11 mouse cellular contexts compared by ENCODE assay signal in genomic region chr10:121095948-121096347, GRCm38 (mm10).
A peak's percentile ranks its signal among the peaks of the same experiment; 100 is the strongest.
DNase-seq lines count a peak whose midpoint lies in the region; ATAC-seq and TF ChIP-seq lines count a peak whose summit lies in the region.
"Had no signal": no experiment of that assay in that cellular context is flagged by ENCODE, and none has a peak within 500 bp of the region (broad histone marks: within the 10 kb centered on the region; RNA-seq: fewer than 3 reads in every experiment).

No protein-coding gene starts in this region.

- peaks cover 5% of the 10 kb centered on the region for H3K4me1 ChIP-seq in kidney, embryonic 15.5 days
- no peaks in the 10 kb centered on the region for H3K4me1 ChIP-seq in hindbrain, postnatal 0 days (ENCODE audit: insufficient read depth, low read length)
- H3K4me1 ChIP-seq in lung, adult 2 months (ENCODE audit: control insufficient read depth, insufficient read depth, low read length) = no peaks in the 10 kb centered on the region
- H3K4me1 ChIP-seq in neural tube, embryonic 14.5 days (ENCODE audit: control insufficient read depth, insufficient read depth, low read length) = no peaks in the 10 kb centered on the region

- peaks cover 33% of the 10 kb centered on the region for H3K27me3 ChIP-seq in kidney, embryonic 15.5 days
- no peaks in the 10 kb centered on the region for H3K27me3 ChIP-seq in hindbrain, postnatal 0 days (ENCODE audit: insufficient read depth, low read length)
- no peaks in the 10 kb centered on the region for H3K27me3 ChIP-seq in neural tube, embryonic 14.5 days (ENCODE audit: control insufficient read depth, insufficient read depth, low read length)
- H3K27me3 ChIP-seq: limb, embryonic 13.5 days had no signal

- ATAC-seq in kidney, embryonic 15.5 days (replicated peaks; ENCODE audit: low FRiP score) = no peak
- no peak for ATAC-seq in hindbrain, postnatal 0 days
- no peak for ATAC-seq in neural tube, embryonic 14.5 days (ENCODE audit: low read depth)
- ATAC-seq: activated CD4-positive, CD25-positive, alpha-beta regulatory T cell, adult 4 months had no signal

- 0 out of 2 replicates have a peak overlapping the region, but pooled peaks have one; percentile 7 for H3K4me2 ChIP-seq in kidney, embryonic 15.5 days
- H3K4me2 ChIP-seq in hindbrain, postnatal 0 days (ENCODE audit: low read depth, low read length) = peak overlapping the region; percentile 35
- peak overlapping the region; percentile 3; the same call in 1 of the 2 replicates for H3K4me2 ChIP-seq in neural tube, embryonic 14.5 days (ENCODE audit: low read depth, low read length)
- H3K4me2 ChIP-seq: limb, embryonic 13.5 days had no signal

- H3K9ac ChIP-seq in kidney, embryonic 15.5 days = no peak overlapping the region
- H3K9ac ChIP-seq in hindbrain, postnatal 0 days (replicated peaks; ENCODE audit: low read length) = no peak overlapping the region
- H3K9ac ChIP-seq in neural tube, embryonic 14.5 days (replicated peaks; ENCODE audit: low read depth, low read length) = no peak overlapping the region
- H3K9ac ChIP-seq: limb, embryonic 13.5 days had no signal

- DNase-seq in kidney, postnatal 36 days = no peak
- peak; percentile 37 for DNase-seq in hindbrain, postnatal 0 days (ENCODE audit: low spot score)
- DNase-seq in lung, adult 2 months = peak; percentile 6
- no peak for DNase-seq in right cerebral cortex, adult 18-20 months
- no peak for DNase-seq in adrenal gland, adult (ENCODE audit: inconsistent age in 2 of 2, low spot score in 1 of 2)
- DNase-seq: kidney, adult 18-20 months had no signal

- TF ChIP-seq CTCF in hindbrain, postnatal 0 days (IDR thresholded peaks at IDR 0.05; ENCODE audit: low read depth) = peak; percentile 39
- TF ChIP-seq CTCF in lung, adult 2 months (IDR thresholded peaks at IDR 0.05; ENCODE audit: insufficient read depth, low read length) = peak; percentile 32; the same call in 1 of the 2 replicates

- no peaks in the 10 kb centered on the region for H3K9me3 ChIP-seq in kidney, embryonic 15.5 days (replicated peaks)
- no peaks in the 10 kb centered on the region for H3K9me3 ChIP-seq in hindbrain, postnatal 0 days (ENCODE audit: low read length)
- no peaks in the 10 kb centered on the region for H3K9me3 ChIP-seq in neural tube, embryonic 14.5 days (ENCODE audit: control insufficient read depth, low read length)
- H3K9me3 ChIP-seq: limb, embryonic 13.5 days had no signal

- WGBS in kidney, embryonic 15.5 days = 71% methylated on average over 12 of the region's 12 CpGs
- 35% methylated on average over 12 of the region's 12 CpGs for WGBS in hindbrain, postnatal 0 days
- WGBS in lung, adult 2 months = 27% methylated on average over 12 of the region's 12 CpGs
- 37% methylated on average over 12 of the region's 12 CpGs for whole genome bisulfite sequencing in neural tube, embryonic 14.5 days

- H3K4me3 ChIP-seq in kidney, embryonic 15.5 days (replicated peaks) = no peak overlapping the region
- H3K4me3 ChIP-seq in hindbrain, postnatal 0 days (ENCODE audit: low read length) = no peak overlapping the region
- H3K4me3 ChIP-seq in lung, adult 2 months (replicated peaks; ENCODE audit: extremely low read depth, low read depth, low read length) = no peak overlapping the region
- H3K4me3 ChIP-seq in neural tube, embryonic 14.5 days (ENCODE audit: low read depth, low read length) = no peak overlapping the region
- H3K4me3 ChIP-seq: limb, embryonic 13.5 days; myocyte had no signal

- no peak overlapping the region for H3K27ac ChIP-seq in kidney, embryonic 15.5 days
- H3K27ac ChIP-seq in hindbrain, postnatal 0 days = no peak overlapping the region
- no peak overlapping the region for H3K27ac ChIP-seq in neural tube, embryonic 14.5 days (ENCODE audit: low read depth, low read length)
- H3K27ac ChIP-seq: limb, embryonic 13.5 days had no signal

- no peak for TF ChIP-seq POLR2A in lung, adult 2 months (IDR thresholded peaks at IDR 0.05; ENCODE audit: borderline replicate concordance, extremely low read depth, low read depth, low read length)

- H3K36me3 ChIP-seq in kidney, embryonic 15.5 days = no peaks in the 10 kb centered on the region
- no peaks in the 10 kb centered on the region for H3K36me3 ChIP-seq in hindbrain, postnatal 0 days (ENCODE audit: insufficient read depth, low read length)
- no peaks in the 10 kb centered on the region for H3K36me3 ChIP-seq in neural tube, embryonic 14.5 days (ENCODE audit: control insufficient read depth, insufficient read depth, low read length)

Comparison
In these comparisons a context has a peak if more than half of its experiments do, and no peak if none do; other contexts are left out.
1. DNase-seq: peak in hindbrain, postnatal 0 days (single experiment) and lung, adult 2 months (single experiment); none in kidney, postnatal 36 days (0 of 2), right cerebral cortex, adult 18-20 months (single experiment) and adrenal gland, adult (0 of 2).
2. Peak in every context shown above with its lines, with median percentiles within 50 percentile points of each other: H3K4me2 ChIP-seq.